Mouse (Mus musculus): ENCODE results near the gene Dpp3. TPM values are rescaled to one million over a fixed set of nuclear protein-coding genes. Genes with fewer than 3 reads are reported as not detected.
"Not testable (repeated sequence)": the region's sequence is repeated elsewhere in the genome, so short reads cannot be mapped to it uniquely, and the experiment has no call there.

Gene Dpp3
- polyA plus RNA-seq, 1 experiment from 2014 or later: 108 TPM

GRCm38 (mm10) chr19:4879324-4879703 is 48.8 kb downstream of the Dpp3 start:
- Histone ChIP-seq H3K27ac (replicated peaks) (no peak overlapping the region), H3K4me1 (replicated peaks) (peaks cover 22% of the 10 kb centered on the region), H3K4me3 (peak overlapping the region; percentile 72), H3K27me3 (0 out of 2 replicates have a peak, but pooled peaks cover 3% of the 10 kb centered on the region), H3K9ac (peak overlapping the region; percentile 83), H3K9me3 (no peaks in the 10 kb centered on the region), H3K36me3 (0 out of 2 replicates have a peak, but pooled peaks cover 3% of the 10 kb centered on the region), H3K4me2 (peak overlapping the region; percentile 81)
- WGBS: 65% methylated on average over 10 of the region's 10 CpGs
- no peak for ATAC-seq (ENCODE audit: low FRiP score, low read depth)

- ATAC-seq (ENCODE audit: low FRiP score, low read depth): peak; percentile 98
- 1% methylated on average over 52 of the region's 52 CpGs for WGBS
- Histone ChIP-seq H3K27ac (replicated peaks) (peak within 1 kb of the TSS; percentile 81), H3K4me3 (peak within 1 kb of the TSS; percentile 72), H3K4me2 (peak within 1 kb of the TSS; percentile 81), H3K36me3 (0 out of 2 replicates have a peak, but pooled peaks cover 2% of the 10 kb centered on the region), H3K9ac (peak within 1 kb of the TSS; percentile 83), H3K27me3 (0 out of 2 replicates have a peak, but pooled peaks cover 3% of the 10 kb centered on the region), H3K4me1 (replicated peaks) (peaks cover 22% of the 10 kb centered on the region), H3K9me3 (no peaks in the 10 kb centered on the region)
Observed at GRCm38 (mm10) chr19:4878405-4879323, 49.4 kb downstream of the Dpp3 start, which contains the start of gene Zdhhc24. Gene Zdhhc24, plus strand, starts transcription at chr19:4878668.

GRCm38 (mm10) chr19:4877785-4878184 is 50.3 kb downstream of the Dpp3 start, which contains the start of gene Actn3:
Gene Actn3, minus strand, starts transcription at chr19:4877909.
- 3% methylated on average over 17 of the region's 17 CpGs for WGBS
- peak; percentile 13; the same call in 1 of the 2 replicates for ATAC-seq (ENCODE audit: low FRiP score, low read depth)
- Histone ChIP-seq H3K9ac (peak within 1 kb of the TSS; percentile 83), H3K27ac (replicated peaks) (peak within 1 kb of the TSS; percentile 81), H3K4me2 (peak within 1 kb of the TSS; percentile 81), H3K4me1 (replicated peaks) (peaks cover 22% of the 10 kb centered on the region), H3K4me3 (peak within 1 kb of the TSS; percentile 72), H3K36me3 (no peaks in the 10 kb centered on the region), H3K27me3 (0 out of 2 replicates have a peak, but pooled peaks cover 3% of the 10 kb centered on the region), H3K9me3 (no peaks in the 10 kb centered on the region)

- ATAC-seq (ENCODE audit: low FRiP score, low read depth): no peak
- 58% methylated on average over 3 of the region's 3 CpGs for WGBS
- no peak overlapping the region for H3K27ac ChIP-seq (replicated peaks)
Observed at GRCm38 (mm10) chr19:4876755-4877154, 51.3 kb downstream of the Dpp3 start.

GRCm38 (mm10) chr19:4876241-4876640 is 51.8 kb downstream of the Dpp3 start:
- WGBS: 75% methylated on average over 3 of the region's 4 CpGs
- Histone ChIP-seq H3K4me3 (no peak overlapping the region), H3K4me2 (no peak overlapping the region)

More at GRCm38 (mm10) chr19:4876755-4877154, 51.3 kb downstream of the Dpp3 start:
- Histone ChIP-seq H3K27me3 (0 out of 2 replicates have a peak, but pooled peaks cover 3% of the 10 kb centered on the region), H3K4me1 (replicated peaks) (peaks cover 22% of the 10 kb centered on the region), H3K9ac (no peak overlapping the region), H3K4me2 (no peak overlapping the region), H3K9me3 (no peaks in the 10 kb centered on the region), H3K4me3 (no peak overlapping the region), H3K36me3 (no peaks in the 10 kb centered on the region)

GRCm38 (mm10) chr19:4874613-4875012 is 53.5 kb downstream of the Dpp3 start:
- H3K4me3 ChIP-seq; H3K9me3 ChIP-seq; ATAC-seq (ENCODE audit: low FRiP score, low read depth); H3K27me3 ChIP-seq; H3K36me3 ChIP-seq; H3K27ac ChIP-seq (replicated peaks); H3K4me2 ChIP-seq; H3K9ac ChIP-seq: not testable (repeated sequence)
- peaks cover 15% of the 10 kb centered on the region for H3K4me1 ChIP-seq (replicated peaks)
- WGBS: 97% methylated on average over 1 of the region's 1 CpGs

More at GRCm38 (mm10) chr19:4876241-4876640, 51.8 kb downstream of the Dpp3 start:
- H3K9ac ChIP-seq: no peak overlapping the region
- H3K27me3 ChIP-seq: 0 out of 2 replicates have a peak, but pooled peaks cover 3% of the 10 kb centered on the region
- no peak overlapping the region for H3K27ac ChIP-seq (replicated peaks)
- ATAC-seq (ENCODE audit: low FRiP score, low read depth): no peak
- H3K4me1 ChIP-seq (replicated peaks): peaks cover 22% of the 10 kb centered on the region
- H3K36me3 ChIP-seq: no peaks in the 10 kb centered on the region
- H3K9me3 ChIP-seq: no peaks in the 10 kb centered on the region

- no peak overlapping the region for H3K9ac ChIP-seq
- H3K4me3 ChIP-seq: no peak overlapping the region
- H3K4me2 ChIP-seq: peak overlapping the region; percentile 26
- H3K27me3 ChIP-seq: peaks cover 5% of the 10 kb centered on the region; the same call in 1 of the 2 replicates
- 7% methylated on average over 16 of the region's 17 CpGs for WGBS
- no peak for ATAC-seq (ENCODE audit: low FRiP score, low read depth)
- no peak overlapping the region for H3K27ac ChIP-seq (replicated peaks)
- H3K4me1 ChIP-seq (replicated peaks): 0 out of 2 replicates have a peak, but pooled peaks cover 3% of the 10 kb centered on the region
- H3K36me3 ChIP-seq: peaks cover 10% of the 10 kb centered on the region; the same call in 1 of the 2 replicates
- H3K9me3 ChIP-seq: no peaks in the 10 kb centered on the region
Observed at GRCm38 (mm10) chr19:4865147-4865546, 62.9 kb downstream of the Dpp3 start.

GRCm38 (mm10) chr19:4863048-4863447 is 65.0 kb downstream of the Dpp3 start:
- WGBS: 62% methylated on average over 6 of the region's 6 CpGs
- H3K27me3 ChIP-seq: peaks cover 5% of the 10 kb centered on the region; the same call in 1 of the 2 replicates
- 0 out of 2 replicates have a peak, but pooled peaks have one; percentile 27 for ATAC-seq (ENCODE audit: low FRiP score, low read depth)
- H3K9ac ChIP-seq: no peak overlapping the region
- H3K27ac ChIP-seq (replicated peaks): no peak overlapping the region
- no peak overlapping the region for H3K4me2 ChIP-seq
- no peak overlapping the region for H3K4me3 ChIP-seq
- H3K9me3 ChIP-seq: no peaks in the 10 kb centered on the region
- peaks cover 20% of the 10 kb centered on the region for H3K36me3 ChIP-seq
- 0 out of 2 replicates have a peak, but pooled peaks cover 3% of the 10 kb centered on the region for H3K4me1 ChIP-seq (replicated peaks)

- Histone ChIP-seq H3K27me3 (no peaks in the 10 kb centered on the region), H3K4me2 (no peak overlapping the region), H3K27ac (replicated peaks) (no peak overlapping the region), H3K4me1 (replicated peaks) (peaks cover 16% of the 10 kb centered on the region), H3K36me3 (peaks cover 24% of the 10 kb centered on the region), H3K9me3 (no peaks in the 10 kb centered on the region), H3K4me3 (no peak overlapping the region), H3K9ac (no peak overlapping the region)
- ATAC-seq (ENCODE audit: low FRiP score, low read depth): no peak
- WGBS: 79% methylated on average over 6 of the region's 6 CpGs
Observed at GRCm38 (mm10) chr19:4859081-4859480, 69.0 kb downstream of the Dpp3 start.

Other genes with a start within 250 kb of the Dpp3 start
- 6.6 and 7.0 TPM in 2 replicates for gene Gm960, start 229.6 kb downstream of the Dpp3 start, polyA plus RNA-seq (2015; fragmentation: Nextera tagmentation; extraction: Ambion mirVana)
- 29.2 and 33.5 TPM in 2 replicates for gene Sptbn2, start 217.1 kb downstream of the Dpp3 start, polyA plus RNA-seq (2015; fragmentation: Nextera tagmentation; extraction: Ambion mirVana)
- 134 and 139 TPM in 2 replicates for gene Rbm4b, start 171.8 kb downstream of the Dpp3 start, polyA plus RNA-seq (2015; fragmentation: Nextera tagmentation; extraction: Ambion mirVana)
- 72.3 and 87.5 TPM in 2 replicates for gene Rbm4, start 134.4 kb downstream of the Dpp3 start, polyA plus RNA-seq (2015; fragmentation: Nextera tagmentation; extraction: Ambion mirVana)
- 22.9 and 23.9 TPM in 2 replicates for gene Gm21992, start 116.7 kb downstream of the Dpp3 start, polyA plus RNA-seq (2015; fragmentation: Nextera tagmentation; extraction: Ambion mirVana)
- gene Rbm14, start 116.7 kb downstream of the Dpp3 start, polyA plus RNA-seq (2015; fragmentation: Nextera tagmentation; extraction: Ambion mirVana): 62.4 and 64.8 TPM in 2 replicates
- gene Ccs, start 89.0 kb downstream of the Dpp3 start, polyA plus RNA-seq (2015; fragmentation: Nextera tagmentation; extraction: Ambion mirVana): 40.8 and 41.4 TPM in 2 replicates
- 0.55 and 0.73 TPM in 2 replicates for gene Ccdc87, start 88.9 kb downstream of the Dpp3 start, polyA plus RNA-seq (2015; fragmentation: Nextera tagmentation; extraction: Ambion mirVana)
- 76.5 and 78.7 TPM in 2 replicates for gene Ctsf, start 73.2 kb downstream of the Dpp3 start, polyA plus RNA-seq (2015; fragmentation: Nextera tagmentation; extraction: Ambion mirVana)
- 1.6 and 2.3 TPM in 2 replicates for gene Actn3, start 50.4 kb downstream of the Dpp3 start, polyA plus RNA-seq (2015; fragmentation: Nextera tagmentation; extraction: Ambion mirVana)
- gene Zdhhc24, start 49.6 kb downstream of the Dpp3 start, polyA plus RNA-seq (2015; fragmentation: Nextera tagmentation; extraction: Ambion mirVana): 23.3 and 24.1 TPM in 2 replicates
- 8.5 and 10.3 TPM in 2 replicates for gene Bbs1, start 21.7 kb downstream of the Dpp3 start, polyA plus RNA-seq (2015; fragmentation: Nextera tagmentation; extraction: Ambion mirVana)
- 13.3 and 13.7 TPM in 2 replicates for gene Peli3, start 14.8 kb upstream of the Dpp3 start, polyA plus RNA-seq (2015; fragmentation: Nextera tagmentation; extraction: Ambion mirVana)
- 95.7 and 101 TPM in 2 replicates for gene Mrpl11, start 33.9 kb upstream of the Dpp3 start, polyA plus RNA-seq (2015; fragmentation: Nextera tagmentation; extraction: Ambion mirVana)
- gene Npas4, start 62.0 kb upstream of the Dpp3 start, polyA plus RNA-seq (2015; fragmentation: Nextera tagmentation; extraction: Ambion mirVana): 0.31 and 0.51 TPM in 2 replicates
- gene Slc29a2, start 95.6 kb upstream of the Dpp3 start, polyA plus RNA-seq (2015; fragmentation: Nextera tagmentation; extraction: Ambion mirVana): 12.2 and 15.4 TPM in 2 replicates
- gene B4gat1, start 110.5 kb upstream of the Dpp3 start, polyA plus RNA-seq (2015; fragmentation: Nextera tagmentation; extraction: Ambion mirVana): 93.1 and 97.9 TPM in 2 replicates
- gene AC124502.3, start 110.6 kb upstream of the Dpp3 start, polyA plus RNA-seq (2015; fragmentation: Nextera tagmentation; extraction: Ambion mirVana): 2.7 and 5.1 TPM in 2 replicates
- 30.7 and 31.7 TPM in 2 replicates for gene Brms1, start 113.1 kb upstream of the Dpp3 start, polyA plus RNA-seq (2015; fragmentation: Nextera tagmentation; extraction: Ambion mirVana)
- 0.79 and 1.1 TPM in 2 replicates for gene Rin1, start 122.2 kb upstream of the Dpp3 start, polyA plus RNA-seq (2015; fragmentation: Nextera tagmentation; extraction: Ambion mirVana)
- 19.8 and 22.0 TPM in 2 replicates for gene Cd248, start 139.8 kb upstream of the Dpp3 start, polyA plus RNA-seq (2015; fragmentation: Nextera tagmentation; extraction: Ambion mirVana)
- gene Tmem151a, start 157.2 kb upstream of the Dpp3 start, polyA plus RNA-seq (2015; fragmentation: Nextera tagmentation; extraction: Ambion mirVana): 28.3 and 34.0 TPM in 2 replicates
- gene Yif1a, start 160.3 kb upstream of the Dpp3 start, polyA plus RNA-seq (2015; fragmentation: Nextera tagmentation; extraction: Ambion mirVana): 55.8 and 64.0 TPM in 2 replicates
- 364 and 435 TPM in 2 replicates for gene Cnih2, start 170.2 kb upstream of the Dpp3 start, polyA plus RNA-seq (2015; fragmentation: Nextera tagmentation; extraction: Ambion mirVana)
- gene Rab1b, start 178.8 kb upstream of the Dpp3 start, polyA plus RNA-seq (2015; fragmentation: Nextera tagmentation; extraction: Ambion mirVana): 210 and 222 TPM in 2 replicates
- gene Klc2, start 190.3 kb upstream of the Dpp3 start, polyA plus RNA-seq (2015; fragmentation: Nextera tagmentation; extraction: Ambion mirVana): 76.9 and 90.2 TPM in 2 replicates